Mouse (Mus musculus): ENCODE measurements at regions not wholly inside any gene's neighbourhood (a gene's known extent, or its start where the extent isn't known, plus 50 kb on each side); places are given as distances from the start of the nearest gene placed in this dataset.

GRCm38 (mm10) chr1:107677404-107677803, 87.6 kb downstream of the Serpinb8 start:
- DNase-seq, result no peak
- no peaks in the 10 kb centered on the region for H3K27me3 ChIP-seq (replicated peaks; ENCODE audit: control insufficient read depth, insufficient read depth, low read length)
- H3K27ac ChIP-seq (ENCODE audit: insufficient read depth, low read depth, low read length), result no peak overlapping the region
- TF ChIP-seq CTCF (conservative IDR thresholded peaks at IDR 0.05; ENCODE audit: insufficient read depth, insufficient read length, low read depth, low read length), result no peak
- no peak for TF ChIP-seq POLR2A (IDR thresholded peaks at IDR 0.05; ENCODE audit: low read depth, low read length)
- H3K36me3 ChIP-seq (ENCODE audit: control insufficient read depth, insufficient read depth, low read length), result no peaks in the 10 kb centered on the region
- no peak overlapping the region for H3K4me3 ChIP-seq (ENCODE audit: insufficient read depth, low read depth, low read length)
- WGBS, result 83% methylated on average over 2 of the region's 2 CpGs
- no peaks in the 10 kb centered on the region for H3K4me1 ChIP-seq (ENCODE audit: control insufficient read depth, insufficient read depth, low read length)

GRCm38 (mm10) chr1:107696858-107697257, 107.1 kb downstream of the Serpinb8 start:
- H3K27ac ChIP-seq (ENCODE audit: insufficient read depth, low read depth, low read length), result no peak overlapping the region
- no peaks in the 10 kb centered on the region for H3K4me1 ChIP-seq (ENCODE audit: control insufficient read depth, insufficient read depth, low read length)
- TF ChIP-seq POLR2A (IDR thresholded peaks at IDR 0.05; ENCODE audit: low read depth, low read length) (no peak), CTCF (conservative IDR thresholded peaks at IDR 0.05; ENCODE audit: insufficient read depth, insufficient read length, low read depth, low read length) (no peak)
- H3K36me3 ChIP-seq (ENCODE audit: control insufficient read depth, insufficient read depth, low read length), result no peaks in the 10 kb centered on the region
- H3K4me3 ChIP-seq (ENCODE audit: insufficient read depth, low read depth, low read length), result no peak overlapping the region
- no peaks in the 10 kb centered on the region for H3K27me3 ChIP-seq (replicated peaks; ENCODE audit: control insufficient read depth, insufficient read depth, low read length)
- DNase-seq, result no peak
- WGBS, result 41% methylated on average over 2 of the region's 2 CpGs

- no peaks in the 10 kb centered on the region for H3K4me1 ChIP-seq (ENCODE audit: control insufficient read depth, insufficient read depth, low read length)
Measured at GRCm38 (mm10) chr1:107706108-107706548, 116.3 kb downstream of the Serpinb8 start.

GRCm38 (mm10) chr1:107708601-107709000, 118.8 kb downstream of the Serpinb8 start:
- TF ChIP-seq CTCF (conservative IDR thresholded peaks at IDR 0.05; ENCODE audit: insufficient read depth, insufficient read length, low read depth, low read length) (no peak), POLR2A (IDR thresholded peaks at IDR 0.05; ENCODE audit: low read depth, low read length) (no peak)
- peak; percentile 27 for DNase-seq

More at GRCm38 (mm10) chr1:107706108-107706548, 116.3 kb downstream of the Serpinb8 start:
- no peak overlapping the region for H3K27ac ChIP-seq (ENCODE audit: insufficient read depth, low read depth, low read length)
- H3K27me3 ChIP-seq (replicated peaks; ENCODE audit: control insufficient read depth, insufficient read depth, low read length), result no peaks in the 10 kb centered on the region; the same call in 1 of the 2 replicates
- no peak overlapping the region for H3K4me3 ChIP-seq (ENCODE audit: insufficient read depth, low read depth, low read length)
- DNase-seq, result no peak
- H3K36me3 ChIP-seq (ENCODE audit: control insufficient read depth, insufficient read depth, low read length), result no peaks in the 10 kb centered on the region
- TF ChIP-seq POLR2A (IDR thresholded peaks at IDR 0.05; ENCODE audit: low read depth, low read length) (no peak), CTCF (conservative IDR thresholded peaks at IDR 0.05; ENCODE audit: insufficient read depth, insufficient read length, low read depth, low read length) (no peak)

GRCm38 (mm10) chr1:107714869-107715268, 125.1 kb downstream of the Serpinb8 start:
- WGBS, result 98% methylated on average over 1 of the region's 1 CpGs
- H3K27me3 ChIP-seq (replicated peaks; ENCODE audit: control insufficient read depth, insufficient read depth, low read length), result no peaks in the 10 kb centered on the region; the same call in 1 of the 2 replicates
- H3K4me3 ChIP-seq (ENCODE audit: insufficient read depth, low read depth, low read length), result no peak overlapping the region
- no peak overlapping the region for H3K27ac ChIP-seq (ENCODE audit: insufficient read depth, low read depth, low read length)
- H3K4me1 ChIP-seq (ENCODE audit: control insufficient read depth, insufficient read depth, low read length), result no peaks in the 10 kb centered on the region
- no peak for DNase-seq
- H3K36me3 ChIP-seq (ENCODE audit: control insufficient read depth, insufficient read depth, low read length), result no peaks in the 10 kb centered on the region
- no peak for TF ChIP-seq CTCF (conservative IDR thresholded peaks at IDR 0.05; ENCODE audit: insufficient read depth, insufficient read length, low read depth, low read length)
- TF ChIP-seq POLR2A (IDR thresholded peaks at IDR 0.05; ENCODE audit: low read depth, low read length), result no peak

More at GRCm38 (mm10) chr1:107708601-107709000, 118.8 kb downstream of the Serpinb8 start:
- Histone ChIP-seq H3K27me3 (replicated peaks; ENCODE audit: control insufficient read depth, insufficient read depth, low read length) (no peaks in the 10 kb centered on the region; the same call in 1 of the 2 replicates), H3K4me3 (ENCODE audit: insufficient read depth, low read depth, low read length) (no peak overlapping the region), H3K4me1 (ENCODE audit: control insufficient read depth, insufficient read depth, low read length) (no peaks in the 10 kb centered on the region), H3K27ac (ENCODE audit: insufficient read depth, low read depth, low read length) (no peak overlapping the region), H3K36me3 (ENCODE audit: control insufficient read depth, insufficient read depth, low read length) (no peaks in the 10 kb centered on the region)
- 92% methylated on average over 5 of the region's 5 CpGs for WGBS

- H3K27ac ChIP-seq (ENCODE audit: insufficient read depth, low read depth, low read length), result no peak overlapping the region
Measured at GRCm38 (mm10) chr1:107719304-107719703, 129.5 kb downstream of the Serpinb8 start.

GRCm38 (mm10) chr1:107728113-107728839, 138.5 kb downstream of the Serpinb8 start:
- Histone ChIP-seq H3K27ac (ENCODE audit: insufficient read depth, low read depth, low read length) (no peak overlapping the region), H3K36me3 (ENCODE audit: control insufficient read depth, insufficient read depth, low read length) (no peaks in the 10 kb centered on the region), H3K27me3 (replicated peaks; ENCODE audit: control insufficient read depth, insufficient read depth, low read length) (no peaks in the 10 kb centered on the region), H3K4me1 (ENCODE audit: control insufficient read depth, insufficient read depth, low read length) (no peaks in the 10 kb centered on the region), H3K4me3 (ENCODE audit: insufficient read depth, low read depth, low read length) (no peak overlapping the region)
- TF ChIP-seq CTCF (conservative IDR thresholded peaks at IDR 0.05; ENCODE audit: insufficient read depth, insufficient read length, low read depth, low read length) (no peak), POLR2A (IDR thresholded peaks at IDR 0.05; ENCODE audit: low read depth, low read length) (no peak)
- WGBS, result 77% methylated on average over 11 of the region's 11 CpGs
- no peak for DNase-seq

More at GRCm38 (mm10) chr1:107719304-107719703, 129.5 kb downstream of the Serpinb8 start:
- Histone ChIP-seq H3K4me1 (ENCODE audit: control insufficient read depth, insufficient read depth, low read length) (no peaks in the 10 kb centered on the region), H3K27me3 (replicated peaks; ENCODE audit: control insufficient read depth, insufficient read depth, low read length) (no peaks in the 10 kb centered on the region), H3K4me3 (ENCODE audit: insufficient read depth, low read depth, low read length) (no peak overlapping the region), H3K36me3 (ENCODE audit: control insufficient read depth, insufficient read depth, low read length) (no peaks in the 10 kb centered on the region)
- DNase-seq, result no peak
- no peak for TF ChIP-seq POLR2A (IDR thresholded peaks at IDR 0.05; ENCODE audit: low read depth, low read length)
- 59% methylated on average over 5 of the region's 5 CpGs for WGBS
